Mouse (Mus musculus): ENCODE data around the gene Gm11555. TPM values are rescaled to one million over a fixed set of nuclear protein-coding genes. Genes with fewer than 3 reads are reported as not detected.
"Not testable (repeated sequence)": the region's sequence is repeated elsewhere in the genome, so short reads cannot be mapped to it uniquely, and the experiment has no call there.

Gene Gm11555
- polyA plus RNA-seq (2015; fragmentation: Nextera tagmentation; extraction: Ambion mirVana), result not detected in 2 replicates

- no peak within 1 kb of the TSS for H3K9ac ChIP-seq (ENCODE audit: low read depth, low read length)
- no peaks in the 10 kb centered on the region for H3K4me1 ChIP-seq (ENCODE audit: control insufficient read depth, insufficient read depth, low read depth, low read length)
- H3K27ac ChIP-seq (ENCODE audit: low read depth, low read length), result no peak within 1 kb of the TSS
- ATAC-seq, result no peak
- H3K4me3 ChIP-seq (ENCODE audit: low read length), result no peak within 1 kb of the TSS
- H3K4me2 ChIP-seq (ENCODE audit: low read length), result no peak within 1 kb of the TSS
- no peaks in the 10 kb centered on the region for H3K27me3 ChIP-seq (replicated peaks; ENCODE audit: control insufficient read depth, insufficient read depth, low read length)
- WGBS, result 77% methylated on average over 2 of the region's 2 CpGs
- no peaks in the 10 kb centered on the region for H3K9me3 ChIP-seq (ENCODE audit: control insufficient read depth, low read length)
- no peaks in the 10 kb centered on the region for H3K36me3 ChIP-seq (ENCODE audit: control insufficient read depth, insufficient read depth, low read length)
Observed at GRCm38 (mm10) chr11:99650136-99650535, at the start of gene Gm11555. Gene Gm11555, minus strand, starts transcription at chr11:99650236.

- Histone ChIP-seq H3K4me2 (ENCODE audit: low read length) (no peak within 1 kb of the TSS), H3K9ac (ENCODE audit: low read depth, low read length) (no peak within 1 kb of the TSS), H3K36me3 (ENCODE audit: control insufficient read depth, insufficient read depth, low read length) (no peaks in the 10 kb centered on the region), H3K27me3 (replicated peaks; ENCODE audit: control insufficient read depth, insufficient read depth, low read length) (no peaks in the 10 kb centered on the region), H3K4me3 (ENCODE audit: low read length) (no peak within 1 kb of the TSS), H3K9me3 (ENCODE audit: control insufficient read depth, low read length) (no peaks in the 10 kb centered on the region), H3K27ac (ENCODE audit: low read depth, low read length) (no peak within 1 kb of the TSS), H3K4me1 (ENCODE audit: control insufficient read depth, insufficient read depth, low read depth, low read length) (no peaks in the 10 kb centered on the region)
- no peak for ATAC-seq
- 100% methylated on average over 1 of the region's 1 CpGs for WGBS
Observed at GRCm38 (mm10) chr11:99690463-99690862, 40.4 kb upstream of the Gm11555 start, which contains the start of gene Gm14190. Gene Gm14190, minus strand, starts transcription at chr11:99690740.

GRCm38 (mm10) chr11:99685235-99685634 is 35.2 kb upstream of the Gm11555 start:
- not testable (repeated sequence) for H3K9me3 ChIP-seq (ENCODE audit: control insufficient read depth, low read length); H3K4me1 ChIP-seq (ENCODE audit: control insufficient read depth, insufficient read depth, low read depth, low read length); H3K27me3 ChIP-seq (replicated peaks; ENCODE audit: control insufficient read depth, insufficient read depth, low read length); H3K27ac ChIP-seq (ENCODE audit: low read depth, low read length); H3K36me3 ChIP-seq (ENCODE audit: control insufficient read depth, insufficient read depth, low read length); ATAC-seq; H3K9ac ChIP-seq (ENCODE audit: low read depth, low read length); H3K4me2 ChIP-seq (ENCODE audit: low read length); H3K4me3 ChIP-seq (ENCODE audit: low read length)
- WGBS, result 71% methylated on average over 1 of the region's 1 CpGs

- H3K9ac ChIP-seq (ENCODE audit: low read depth, low read length), result no peak overlapping the region
- H3K9me3 ChIP-seq (ENCODE audit: control insufficient read depth, low read length), result no peaks in the 10 kb centered on the region
- H3K36me3 ChIP-seq (ENCODE audit: control insufficient read depth, insufficient read depth, low read length), result no peaks in the 10 kb centered on the region
- H3K27ac ChIP-seq (ENCODE audit: low read depth, low read length), result no peak overlapping the region
- no peaks in the 10 kb centered on the region for H3K4me1 ChIP-seq (ENCODE audit: control insufficient read depth, insufficient read depth, low read depth, low read length)
- no peak overlapping the region for H3K4me3 ChIP-seq (ENCODE audit: low read length)
- ATAC-seq, result no peak
- 92% methylated on average over 2 of the region's 2 CpGs for WGBS
- H3K27me3 ChIP-seq (replicated peaks; ENCODE audit: control insufficient read depth, insufficient read depth, low read length), result no peaks in the 10 kb centered on the region
- H3K4me2 ChIP-seq (ENCODE audit: low read length), result no peak overlapping the region
Observed at GRCm38 (mm10) chr11:99683481-99683880, 33.4 kb upstream of the Gm11555 start.

- Histone ChIP-seq H3K27me3 (replicated peaks; ENCODE audit: control insufficient read depth, insufficient read depth, low read length) (no peaks in the 10 kb centered on the region), H3K36me3 (ENCODE audit: control insufficient read depth, insufficient read depth, low read length) (no peaks in the 10 kb centered on the region), H3K4me1 (ENCODE audit: control insufficient read depth, insufficient read depth, low read depth, low read length) (no peaks in the 10 kb centered on the region), H3K9ac (ENCODE audit: low read depth, low read length) (no peak within 1 kb of the TSS), H3K9me3 (ENCODE audit: control insufficient read depth, low read length) (no peaks in the 10 kb centered on the region), H3K4me2 (ENCODE audit: low read length) (no peak within 1 kb of the TSS), H3K4me3 (ENCODE audit: low read length) (no peak within 1 kb of the TSS), H3K27ac (ENCODE audit: low read depth, low read length) (no peak within 1 kb of the TSS)
- no peak for ATAC-seq
Observed at GRCm38 (mm10) chr11:99665860-99666259, 15.8 kb upstream of the Gm11555 start, which contains the start of gene Krtap4-6. Gene Krtap4-6, minus strand, starts transcription at chr11:99665960.

- ATAC-seq, result no peak
- Histone ChIP-seq H3K4me3 (ENCODE audit: low read length) (no peak overlapping the region), H3K9ac (ENCODE audit: low read depth, low read length) (no peak overlapping the region), H3K4me1 (ENCODE audit: control insufficient read depth, insufficient read depth, low read depth, low read length) (no peaks in the 10 kb centered on the region), H3K27ac (ENCODE audit: low read depth, low read length) (no peak overlapping the region), H3K36me3 (ENCODE audit: control insufficient read depth, insufficient read depth, low read length) (no peaks in the 10 kb centered on the region), H3K27me3 (replicated peaks; ENCODE audit: control insufficient read depth, insufficient read depth, low read length) (no peaks in the 10 kb centered on the region), H3K4me2 (ENCODE audit: low read length) (no peak overlapping the region), H3K9me3 (ENCODE audit: control insufficient read depth, low read length) (no peaks in the 10 kb centered on the region)
- WGBS, result 92% methylated on average over 10 of the region's 10 CpGs
Observed at GRCm38 (mm10) chr11:99662802-99663201, 12.8 kb upstream of the Gm11555 start.

GRCm38 (mm10) chr11:99659256-99659655 is 9.2 kb upstream of the Gm11555 start:
- no peaks in the 10 kb centered on the region for H3K9me3 ChIP-seq (ENCODE audit: control insufficient read depth, low read length)
- ATAC-seq, result no peak
- no peak overlapping the region for H3K4me3 ChIP-seq (ENCODE audit: low read length)
- H3K27ac ChIP-seq (ENCODE audit: low read depth, low read length), result no peak overlapping the region
- no peak overlapping the region for H3K9ac ChIP-seq (ENCODE audit: low read depth, low read length)
- H3K4me1 ChIP-seq (ENCODE audit: control insufficient read depth, insufficient read depth, low read depth, low read length), result no peaks in the 10 kb centered on the region
- 96% methylated on average over 4 of the region's 4 CpGs for WGBS
- no peaks in the 10 kb centered on the region for H3K27me3 ChIP-seq (replicated peaks; ENCODE audit: control insufficient read depth, insufficient read depth, low read length)
- no peak overlapping the region for H3K4me2 ChIP-seq (ENCODE audit: low read length)
- H3K36me3 ChIP-seq (ENCODE audit: control insufficient read depth, insufficient read depth, low read length), result no peaks in the 10 kb centered on the region

- not testable (repeated sequence) for H3K27me3 ChIP-seq (replicated peaks; ENCODE audit: control insufficient read depth, insufficient read depth, low read length); H3K36me3 ChIP-seq (ENCODE audit: control insufficient read depth, insufficient read depth, low read length); H3K27ac ChIP-seq (ENCODE audit: low read depth, low read length); H3K9ac ChIP-seq (ENCODE audit: low read depth, low read length); H3K9me3 ChIP-seq (ENCODE audit: control insufficient read depth, low read length); H3K4me3 ChIP-seq (ENCODE audit: low read length); ATAC-seq; H3K4me2 ChIP-seq (ENCODE audit: low read length); H3K4me1 ChIP-seq (ENCODE audit: control insufficient read depth, insufficient read depth, low read depth, low read length)
- WGBS, result 72% methylated on average over 10 of the region's 10 CpGs
Observed at GRCm38 (mm10) chr11:99658467-99659010, 8.5 kb upstream of the Gm11555 start, which contains the start of gene Gm11563. Gene Gm11563, minus strand, starts transcription at chr11:99658960.

- Histone ChIP-seq H3K27me3 (replicated peaks; ENCODE audit: control insufficient read depth, insufficient read depth, low read length) (no peaks in the 10 kb centered on the region), H3K36me3 (ENCODE audit: control insufficient read depth, insufficient read depth, low read length) (no peaks in the 10 kb centered on the region), H3K9ac (ENCODE audit: low read depth, low read length) (no peak overlapping the region), H3K4me2 (ENCODE audit: low read length) (no peak overlapping the region), H3K27ac (ENCODE audit: low read depth, low read length) (no peak overlapping the region), H3K9me3 (ENCODE audit: control insufficient read depth, low read length) (no peaks in the 10 kb centered on the region), H3K4me3 (ENCODE audit: low read length) (no peak overlapping the region), H3K4me1 (ENCODE audit: control insufficient read depth, insufficient read depth, low read depth, low read length) (no peaks in the 10 kb centered on the region)
- WGBS, result 46% methylated on average over 5 of the region's 5 CpGs
- no peak for ATAC-seq
Observed at GRCm38 (mm10) chr11:99657051-99657450, 7.0 kb upstream of the Gm11555 start.
